Mouse (Mus musculus) embryonic stem cell, embryonic (primary cell): ENCODE data around the gene Ccr4.

Experiments used
- CTCF ChIA-PET, 4 experiments: fragments of 300-600 bp in 2 of 4; fragments of 350-600 bp in 2 of 4; sonication (Branson Sonifier 250); formaldehyde crosslinking; loops; one replicate each; lab custom pipeline; 2022; ENCODE audit warnings: inconsistent platforms in 2 of 4; lab: Charles Lee
- POLR2A ChIA-PET, 4 experiments: fragments of 300-600 bp in 2 of 4; fragments of 350-600 bp in 2 of 4; sonication (Branson Sonifier 250); formaldehyde crosslinking; loops; one replicate each; lab custom pipeline; 2022; ENCODE audit warnings: antibody characterized with exemption in 4 of 4, inconsistent platforms in 1 of 4; lab: Charles Lee

The Ccr4 gene

DNA sequence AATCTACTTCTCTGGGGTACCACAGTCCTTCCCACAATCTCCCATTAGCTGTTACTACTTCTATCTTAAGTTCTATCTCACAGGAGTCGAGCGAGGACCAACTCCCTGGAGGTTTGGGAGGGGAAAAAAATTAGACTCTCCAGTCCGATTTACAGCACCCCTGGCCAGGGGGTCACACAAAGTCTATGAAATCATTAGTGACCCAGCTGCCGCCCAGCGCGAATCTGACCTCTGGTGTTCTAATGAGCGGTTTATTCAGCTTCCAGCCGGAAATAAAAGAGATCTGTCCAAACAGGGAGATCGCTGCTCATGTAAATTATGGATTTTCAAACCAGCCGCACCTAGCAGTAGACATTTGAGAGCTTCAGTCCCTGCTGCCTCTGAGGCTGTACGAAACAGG, 26.6 kb upstream of the Ccr4 start:
- CTCF ChIA-PET, result interaction anchor here in 1 of 4 experiments (1.3 to 2.0 kb wide), 3 partner anchors 16 to 50 kb away, joined by 5 to 6 read pairs (median 5); partner anchors contain the start of gene C130032M10Rik
- POLR2A ChIA-PET, result interaction anchor here in 3 of 4 experiments (0.6 to 15.0 kb wide), 21 partner anchors 10 to 243 kb away, joined by 3 to 353 read pairs (median 5); partner anchors contain the start of genes C130032M10Rik (in 2 of the 3), Ccr4 (in 1 of the 3), Glb1 (in 1 of the 3) and Tmppe (in 1 of the 3)

DNA sequence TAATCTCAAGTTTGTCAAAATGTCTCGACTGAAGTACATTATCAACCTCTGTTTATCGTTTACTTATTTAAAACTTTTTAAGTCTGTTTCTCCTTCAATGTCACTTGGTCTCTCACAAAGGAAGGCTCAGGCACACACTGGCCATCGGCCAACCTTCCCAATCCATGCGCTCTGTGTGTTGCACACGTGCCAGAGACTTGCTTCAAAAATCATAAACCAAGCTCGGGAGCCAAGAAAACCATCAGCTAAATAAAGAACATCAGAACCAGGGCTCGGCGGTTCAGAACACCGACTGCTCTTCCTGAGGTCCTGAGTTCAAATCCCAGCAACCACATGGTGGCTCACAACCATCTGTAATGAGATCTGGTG, 23.9 kb upstream of the Ccr4 start:
- CTCF ChIA-PET, result interaction anchor here in 2 of 4 experiments (0.5 to 1.4 kb wide), 7 partner anchors 10 to 199 kb away, joined by 3 to 7 read pairs (median 3); no protein-coding TSS in a partner anchor

DNA sequence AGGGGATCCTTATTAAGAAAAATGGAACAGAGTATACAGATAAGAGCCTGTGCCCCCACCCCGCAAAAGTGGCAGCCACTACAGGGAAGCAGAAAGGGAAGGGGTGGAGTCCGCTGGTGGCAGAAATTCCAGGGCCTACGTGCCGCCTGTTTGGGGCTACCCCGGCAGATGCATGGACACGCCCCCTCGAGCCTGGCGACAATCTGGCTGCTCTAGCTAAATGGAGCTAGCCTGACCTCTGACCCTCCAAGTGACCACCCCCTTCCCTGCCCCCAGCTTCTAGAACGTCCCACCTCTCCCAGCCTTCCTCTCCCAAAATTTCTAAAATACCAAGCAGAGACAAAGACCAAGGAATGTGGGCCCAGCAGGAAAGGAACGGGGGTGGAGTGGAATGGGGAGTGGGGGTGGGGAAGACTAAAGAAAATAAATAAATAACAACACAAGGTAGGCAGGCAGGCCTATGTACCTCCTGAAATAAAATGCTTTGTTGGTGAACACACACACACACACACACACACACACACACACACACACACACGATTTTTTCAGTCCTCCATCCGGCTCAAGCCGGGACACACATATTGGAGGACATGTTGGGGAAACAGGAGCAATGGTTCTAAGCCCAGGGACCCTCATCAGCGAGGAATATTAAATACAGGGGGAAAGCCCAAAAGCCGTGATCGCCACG, 23.4 kb upstream of the Ccr4 start:
- CTCF ChIA-PET, result interaction anchor here in 3 of 4 experiments (0.6 to 1.4 kb wide), 11 partner anchors 10 to 199 kb away, joined by 3 to 9 read pairs (median 4); no protein-coding TSS in a partner anchor
- POLR2A ChIA-PET, result interaction anchor here (0.6 to 15.0 kb wide), 46 partner anchors 8 to 769 kb away, joined by 3 to 353 read pairs (median 5); partner anchors contain the start of genes C130032M10Rik (in 2 of the 4), Ccr4 (in 2 of the 4), Trim71 (in 2 of the 4) and Cnot10 (in 1 of the 4)

More for the DNA sequence above, 23.9 kb upstream of the Ccr4 start:
- POLR2A ChIA-PET, result interaction anchor here in 3 of 4 experiments (0.6 to 15.0 kb wide), 35 partner anchors 10 to 252 kb away, joined by 3 to 353 read pairs (median 6); partner anchors contain the start of genes C130032M10Rik (in 2 of the 3), Trim71 (in 2 of the 3), Ccr4 (in 1 of the 3) and Cnot10 (in 1 of the 3)

DNA sequence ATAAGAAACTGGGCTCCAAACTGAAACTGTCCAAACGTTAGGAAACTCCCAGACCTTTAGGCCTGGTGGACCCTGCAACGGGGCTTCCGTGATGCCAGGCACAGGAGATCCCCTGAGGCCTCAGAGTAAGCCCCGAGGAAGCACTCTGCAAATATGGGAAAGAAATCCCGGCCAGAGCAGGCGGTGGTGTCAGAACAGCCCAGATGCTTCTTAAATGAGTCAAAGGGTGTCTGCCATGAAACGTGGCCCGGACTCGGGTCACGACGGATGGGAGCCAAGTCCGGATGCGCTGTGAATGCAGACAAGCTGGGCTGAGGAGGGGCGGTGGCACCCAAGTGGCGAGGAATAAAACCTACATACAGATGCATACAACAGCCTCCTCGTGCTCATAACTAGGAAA, 22.4 kb upstream of the Ccr4 start:
- POLR2A ChIA-PET, result interaction anchor here (0.5 to 15.0 kb wide), 31 partner anchors 8 to 112 kb away, joined by 3 to 353 read pairs (median 7); partner anchors contain the start of genes C130032M10Rik (in 2 of the 4), Ccr4 (in 2 of the 4), Cnot10 (in 1 of the 4) and Trim71 (in 1 of the 4)
- CTCF ChIA-PET, result interaction anchor here in 3 of 4 experiments (0.6 to 1.4 kb wide), 4 partner anchors 9 to 309 kb away, joined by 3 to 4 read pairs (median 4); no protein-coding TSS in a partner anchor

DNA sequence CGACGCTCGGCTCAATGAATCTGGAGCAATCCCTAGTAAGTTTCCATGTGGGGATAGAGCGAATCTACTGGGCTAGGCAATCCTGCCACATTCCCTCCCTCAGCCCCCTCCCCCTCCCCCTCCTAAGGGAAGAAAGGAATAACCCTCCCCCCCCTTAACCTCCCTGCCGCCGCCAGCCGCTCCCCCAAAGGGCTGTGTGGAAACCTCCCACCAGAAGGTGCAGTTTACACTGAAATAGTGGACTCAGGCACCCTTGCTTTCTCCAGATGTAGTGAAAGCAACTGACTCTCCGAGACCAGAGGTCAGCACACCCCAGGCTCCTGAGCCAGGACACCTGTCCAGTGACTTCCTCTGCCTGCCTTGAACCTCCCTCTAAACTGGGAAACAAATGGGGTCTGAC, 21.9 kb upstream of the Ccr4 start:
- POLR2A ChIA-PET, result interaction anchor here (0.5 to 15.0 kb wide), 25 partner anchors 8 to 126 kb away, joined by 3 to 353 read pairs (median 7); partner anchors contain the start of genes C130032M10Rik (in 2 of the 4), Ccr4 (in 1 of the 4), Glb1 (in 1 of the 4) and Tmppe (in 1 of the 4)
- CTCF ChIA-PET, result interaction anchor here in 2 of 4 experiments (0.6 to 0.9 kb wide), 2 partner anchors 24 to 309 kb away, joined by 3 to 4 read pairs; no protein-coding TSS in a partner anchor

DNA sequence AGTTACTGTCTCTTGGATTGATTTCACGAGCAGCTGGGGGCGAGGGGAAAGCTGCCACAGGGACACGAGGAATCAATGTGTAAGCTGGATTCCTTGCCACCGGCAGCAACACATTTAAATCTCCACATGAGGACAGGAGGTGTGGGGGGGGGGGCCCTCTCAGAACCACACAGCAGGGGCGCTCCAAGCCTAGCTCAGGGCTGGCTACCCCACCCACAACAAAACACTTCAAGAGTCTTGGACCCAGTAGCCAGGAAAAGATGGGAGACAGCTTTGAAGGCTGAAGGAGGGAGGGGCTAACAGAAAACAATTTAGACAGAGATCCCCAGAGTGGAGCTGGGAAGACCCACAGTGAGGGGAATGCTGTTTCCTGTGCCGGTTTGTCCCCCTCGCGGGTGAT, 21.2 kb upstream of the Ccr4 start:
- CTCF ChIA-PET, result interaction anchor here in 3 of 4 experiments (0.6 to 0.8 kb wide), 5 partner anchors 8 to 56 kb away, joined by 3 to 7 read pairs (median 3); no protein-coding TSS in a partner anchor
- POLR2A ChIA-PET, result interaction anchor here (0.6 to 15.0 kb wide), 28 partner anchors 8 to 131 kb away, joined by 3 to 353 read pairs (median 5); partner anchors contain the start of genes C130032M10Rik (in 2 of the 4), Ccr4 (in 1 of the 4), Glb1 (in 1 of the 4) and Tmppe (in 1 of the 4)

DNA sequence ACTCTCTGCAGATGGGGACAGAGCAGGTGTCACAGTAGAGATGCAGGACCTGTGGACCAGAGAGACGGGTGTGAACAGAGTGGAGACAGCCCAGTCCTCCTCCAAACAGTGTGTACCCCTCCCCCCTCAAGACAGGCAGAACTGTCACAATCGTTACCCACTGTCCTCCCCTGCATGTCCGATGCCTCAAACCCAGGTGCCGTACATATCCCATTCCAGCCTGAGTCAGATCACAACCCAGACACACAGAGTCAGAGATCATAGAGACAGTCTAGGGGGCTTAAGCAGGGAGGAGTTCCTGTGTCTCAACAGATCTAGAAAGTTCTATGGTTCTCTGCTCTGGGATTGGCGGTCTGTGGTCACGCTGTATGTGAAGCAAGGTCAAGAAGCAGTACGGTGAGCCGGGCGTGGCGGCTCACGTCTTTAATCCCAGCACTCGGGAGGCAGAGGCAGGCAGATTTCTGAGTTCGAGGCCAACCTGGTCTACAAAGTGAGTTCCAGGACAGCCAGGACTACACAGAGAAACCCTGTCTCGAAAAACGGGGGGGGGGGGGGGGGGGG, 20.4 kb upstream of the Ccr4 start:
- ChIA-PET CTCF (interaction anchor here in 3 of 4 experiments (0.6 to 1.2 kb wide), 5 partner anchors 10 to 56 kb away, joined by 3 to 7 read pairs (median 3); no protein-coding TSS in a partner anchor), POLR2A (interaction anchor here in 3 of 4 experiments (0.7 to 15.0 kb wide), 18 partner anchors 9 to 131 kb away, joined by 3 to 353 read pairs (median 8); partner anchors contain the start of genes C130032M10Rik (in 2 of the 3) and Ccr4 (in 1 of the 3))

DNA sequence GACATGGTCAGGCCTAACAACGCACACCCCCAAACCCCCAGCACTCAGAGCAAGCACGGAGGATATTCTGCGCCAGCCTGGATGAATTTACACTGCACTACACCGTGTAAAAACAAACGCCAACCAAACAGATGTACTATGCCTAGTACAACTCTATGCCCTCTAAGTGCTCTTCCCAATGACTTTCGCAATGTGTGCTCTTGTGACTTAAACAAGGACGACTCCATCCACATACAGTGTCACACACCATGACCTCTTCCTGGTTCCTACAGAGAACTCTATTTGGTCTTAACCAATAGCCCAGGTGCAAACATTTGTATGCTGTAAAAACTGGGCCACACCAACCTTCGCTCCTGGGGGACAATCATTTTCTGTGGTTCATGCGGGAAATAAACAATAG, 17.8 kb upstream of the Ccr4 start:
- ChIA-PET POLR2A (interaction anchor here (0.6 to 15.0 kb wide), 9 partner anchors 13 to 1201 kb away, joined by 3 to 353 read pairs (median 7); no protein-coding TSS in a partner anchor), CTCF (interaction anchor here in 2 of 4 experiments (1.1 to 1.7 kb wide), 3 partner anchors 12 to 34 kb away, joined by 3 to 5 read pairs (median 5); no protein-coding TSS in a partner anchor)

DNA sequence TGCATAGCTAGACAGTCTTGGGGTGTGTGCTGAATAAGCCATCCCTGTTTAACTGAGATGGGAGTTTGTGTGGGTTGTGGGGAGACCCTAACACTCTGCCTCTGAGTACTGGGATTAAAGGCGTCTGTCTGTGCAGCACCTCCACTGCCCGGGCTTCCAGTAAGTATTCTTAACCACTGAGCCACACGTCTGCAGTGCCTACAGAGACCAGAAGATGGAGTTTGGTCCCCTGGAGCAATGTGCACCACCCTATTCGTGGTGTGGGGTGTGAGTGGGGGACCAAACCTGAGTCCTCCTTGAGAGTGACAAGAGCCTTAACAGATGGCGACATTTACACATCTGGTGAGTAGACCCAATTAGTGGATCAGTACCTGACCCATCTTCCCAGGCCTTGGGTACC, 17.3 kb upstream of the Ccr4 start:
- POLR2A ChIA-PET, result interaction anchor here in 2 of 4 experiments (0.7 to 6.9 kb wide), 8 partner anchors 11 to 29 kb away, joined by 3 to 39 read pairs (median 4); no protein-coding TSS in a partner anchor
- CTCF ChIA-PET, result interaction anchor here in 2 of 4 experiments (0.6 to 1.7 kb wide), 6 partner anchors 13 to 106 kb away, joined by 3 to 5 read pairs (median 3); no protein-coding TSS in a partner anchor

DNA sequence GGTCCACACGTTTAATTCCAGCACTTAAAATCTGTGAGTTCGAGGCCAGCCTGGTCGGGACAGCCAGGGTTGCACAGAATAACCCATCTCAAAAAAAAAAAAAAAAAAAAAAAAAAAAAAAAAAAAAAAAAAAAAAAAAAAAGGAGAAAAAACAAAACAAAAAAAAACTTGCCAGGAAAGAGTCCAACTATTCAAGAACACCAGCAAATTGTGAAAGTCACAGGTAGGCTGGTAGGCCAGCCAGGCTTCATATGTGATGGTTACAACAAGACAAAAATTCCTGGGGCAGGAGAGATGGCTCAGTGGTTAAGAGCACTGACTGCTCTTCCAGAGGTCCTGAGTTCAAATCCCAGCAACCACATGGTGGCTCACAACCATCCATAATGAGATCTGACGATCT, 15.8 kb upstream of the Ccr4 start:
- POLR2A ChIA-PET, result interaction anchor here in 3 of 4 experiments (1.0 to 6.9 kb wide), 11 partner anchors 10 to 55 kb away, joined by 3 to 39 read pairs (median 4); partner anchors contain the start of gene Ccr4 (in 1 of the 3)
- CTCF ChIA-PET, result interaction anchor here in 2 of 4 experiments (1.1 to 1.7 kb wide), 3 partner anchors 14 to 105 kb away, joined by 3 to 7 read pairs (median 5); no protein-coding TSS in a partner anchor

DNA sequence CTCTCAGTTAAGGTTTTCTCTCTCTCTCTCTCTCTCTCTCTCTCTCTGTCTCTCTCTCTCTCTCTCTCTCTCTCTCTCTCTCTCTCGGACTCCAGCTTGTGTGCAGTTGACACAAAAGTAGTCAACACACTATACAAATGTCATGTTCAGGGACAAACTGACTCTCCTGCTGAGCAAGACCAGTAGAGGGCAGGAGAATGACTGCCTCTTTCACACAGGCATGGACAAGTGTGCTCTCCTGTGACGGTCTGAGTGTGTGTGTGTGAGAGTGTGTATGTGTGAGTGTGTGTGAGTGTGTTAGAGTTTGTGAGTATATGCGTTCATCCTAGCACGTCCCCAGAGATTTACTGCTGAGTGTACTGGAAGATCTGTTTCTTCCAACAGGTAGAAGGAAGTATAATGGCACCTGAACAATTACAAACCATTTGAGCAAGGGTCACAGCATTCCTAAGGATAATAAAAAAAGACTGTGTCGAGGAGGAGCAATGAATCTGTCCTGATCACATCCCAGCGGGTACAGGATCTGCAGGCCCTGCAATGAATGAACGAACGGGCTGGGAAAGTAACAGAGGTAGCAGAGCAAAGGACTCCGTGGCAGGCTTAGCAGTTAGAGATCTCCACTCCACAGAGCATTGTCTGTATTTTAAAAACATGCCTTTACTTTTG, 14.2 kb upstream of the Ccr4 start:
- CTCF ChIA-PET, result interaction anchor here (0.5 to 2.1 kb wide), 10 partner anchors 9 to 101 kb away, joined by 3 to 9 read pairs (median 4); partner anchors contain the start of gene Ccr4 (in 1 of the 4)
- POLR2A ChIA-PET, result interaction anchor here (0.5 to 10.9 kb wide), 30 partner anchors 9 to 128 kb away, joined by 3 to 141 read pairs (median 6); partner anchors contain the start of genes Ccr4 (in 1 of the 4) and Crtap (in 1 of the 4)

DNA sequence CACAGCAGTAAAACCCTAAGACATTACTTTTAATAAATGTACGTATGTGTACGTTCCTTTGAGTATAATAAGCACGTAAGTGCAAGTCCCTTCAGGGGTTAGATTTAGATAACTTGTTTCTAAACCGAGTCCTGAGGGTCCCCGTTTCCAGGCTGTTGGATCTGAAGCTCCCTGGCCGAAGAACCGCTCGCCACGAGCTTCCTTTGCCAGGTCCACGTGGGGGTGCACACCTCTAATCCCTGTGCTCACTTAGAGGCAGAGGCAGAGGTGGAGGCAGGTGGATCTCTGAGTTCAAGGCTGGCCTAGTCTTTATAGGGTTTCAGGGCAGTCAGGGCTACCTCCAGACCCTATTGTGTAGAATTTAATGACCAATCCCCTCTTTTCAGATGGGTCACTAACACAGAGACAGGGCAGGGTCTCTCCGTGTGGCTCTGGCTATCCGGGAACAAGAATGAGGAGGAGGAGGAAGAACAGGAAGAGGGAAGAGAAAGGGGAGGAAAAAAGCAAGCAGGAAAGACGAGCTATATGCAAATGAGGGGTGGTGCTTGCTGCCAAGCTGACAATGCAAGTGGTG, 13.3 kb upstream of the Ccr4 start:
- CTCF ChIA-PET, result interaction anchor here (0.7 to 2.1 kb wide), 13 partner anchors 8 to 100 kb away, joined by 3 to 9 read pairs (median 4); partner anchors contain the start of gene Ccr4 (in 1 of the 4)
- POLR2A ChIA-PET, result interaction anchor here (0.5 to 10.9 kb wide), 34 partner anchors 9 to 118 kb away, joined by 3 to 141 read pairs (median 5); partner anchors contain the start of gene Ccr4 (in 2 of the 4)

DNA sequence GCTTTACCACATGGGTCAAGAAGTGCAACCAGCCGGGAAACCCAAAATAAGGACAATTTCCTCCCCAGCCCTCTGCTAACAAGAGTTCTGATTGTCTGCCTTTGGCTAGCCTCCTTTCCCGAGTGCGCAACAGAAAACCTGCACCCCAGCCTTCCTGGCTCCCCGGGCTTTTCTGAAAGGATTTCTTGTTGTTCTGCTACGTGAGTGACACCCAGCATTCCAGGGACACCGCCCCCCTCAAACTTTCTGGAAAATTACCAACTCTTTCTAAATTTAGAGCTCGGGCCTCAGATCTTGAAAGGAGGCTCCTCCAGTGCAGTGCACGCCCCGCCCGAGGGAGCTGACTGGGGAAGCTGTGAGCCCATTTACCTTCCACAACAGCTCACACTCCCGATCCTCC, 10.6 kb upstream of the Ccr4 start, which contains the start of gene C130032M10Rik:
Gene C130032M10Rik (plus strand): TSS at position 334 of the 400 bp plus-strand sequence.
- POLR2A ChIA-PET, result interaction anchor here (0.7 to 10.9 kb wide), 26 partner anchors 8 to 120 kb away, joined by 3 to 141 read pairs (median 4); partner anchors contain the start of gene Ccr4 (in 2 of the 4)

DNA sequence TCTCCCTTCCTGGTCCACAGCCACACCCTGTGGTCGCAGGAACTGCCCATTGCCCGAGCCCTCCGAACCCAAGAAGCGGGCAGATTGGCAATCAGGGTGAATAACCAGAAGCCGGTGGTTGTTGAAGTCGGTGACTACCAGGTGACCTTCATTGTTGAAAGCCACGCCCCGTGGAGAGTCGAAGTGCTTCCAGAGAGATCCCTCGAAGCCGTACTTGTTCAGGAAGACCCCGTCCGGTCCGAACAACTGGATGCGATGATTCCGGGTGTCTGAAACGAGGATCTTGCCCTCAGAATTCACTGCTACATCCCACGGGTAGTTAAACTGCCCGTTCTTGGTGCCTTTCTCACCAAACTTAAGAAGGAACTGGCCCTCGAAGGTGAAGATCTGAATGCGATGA, 8.1 kb upstream of the Ccr4 start:
- ChIA-PET CTCF (interaction anchor here in 1 of 4 experiments (0.7 to 1.2 kb wide), 2 partner anchors 34 to 35 kb away, joined by 3 to 6 read pairs; no protein-coding TSS in a partner anchor), POLR2A (interaction anchor here in 3 of 4 experiments (0.6 to 10.9 kb wide), 13 partner anchors 8 to 57 kb away, joined by 3 to 141 read pairs (median 5); partner anchors contain the start of gene Ccr4 (in 1 of the 3))

More for the DNA sequence above, 10.6 kb upstream of the Ccr4 start, which contains the start of gene C130032M10Rik:
- CTCF ChIA-PET, result interaction anchor here in 3 of 4 experiments (0.6 to 1.8 kb wide), 9 partner anchors 9 to 66 kb away, joined by 3 to 5 read pairs (median 3); no protein-coding TSS in a partner anchor

DNA sequence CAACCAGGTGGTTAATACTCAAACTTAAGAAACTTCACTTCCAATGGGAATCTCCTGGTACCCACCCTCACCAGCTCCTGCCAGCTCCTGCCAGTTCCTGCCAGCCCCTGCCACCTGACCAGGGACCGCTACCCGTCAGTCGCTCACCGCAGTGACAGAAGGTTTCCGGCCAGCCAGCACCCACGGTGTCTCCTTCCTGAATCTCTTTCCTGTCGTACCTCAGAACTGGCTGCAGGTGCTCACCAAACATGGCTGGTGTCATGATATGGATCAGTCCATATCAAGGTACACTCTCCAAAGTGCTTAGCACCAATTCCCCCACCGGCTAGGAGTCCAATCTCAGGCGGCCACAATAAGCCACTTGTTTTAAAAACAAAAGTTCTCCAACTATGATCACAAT, 5.1 kb upstream of the Ccr4 start:
- ChIA-PET POLR2A (interaction anchor here in 3 of 4 experiments (0.5 to 10.9 kb wide), 11 partner anchors 7 to 430 kb away, joined by 3 to 141 read pairs (median 4); partner anchors contain the start of gene C130032M10Rik (in 1 of the 3)), CTCF (interaction anchor here in 1 of 4 experiments (1.6 kb wide), 1 partner anchor 9 kb away, joined by 7 read pairs; no protein-coding TSS in a partner anchor)
